Mouse (Mus musculus) frontal cortex, adult (tissue): Measurements from ENCODE around the gene Trp63.
"Not testable (repeated sequence)": the region's sequence is repeated elsewhere in the genome, so short reads cannot be mapped to it uniquely, and the experiment has no call there.

ENCODE experiments used
- ATAC-seq: cut with Nextera tagmentation; 2 replicates; pipeline ENCODE4 v1.9.2; 2017; ENCODE audit warnings: mild to moderate bottlenecking, moderate library complexity, mixed read lengths; ENCODE audit not compliant: low TSS enrichment

Trp63 gene

GRCm38 (mm10) chr16:25683531-25684248 lies at the start of gene Trp63:
Gene Trp63, plus strand, starts transcription at chr16:25683763.
- no peak for ATAC-seq

DNA sequence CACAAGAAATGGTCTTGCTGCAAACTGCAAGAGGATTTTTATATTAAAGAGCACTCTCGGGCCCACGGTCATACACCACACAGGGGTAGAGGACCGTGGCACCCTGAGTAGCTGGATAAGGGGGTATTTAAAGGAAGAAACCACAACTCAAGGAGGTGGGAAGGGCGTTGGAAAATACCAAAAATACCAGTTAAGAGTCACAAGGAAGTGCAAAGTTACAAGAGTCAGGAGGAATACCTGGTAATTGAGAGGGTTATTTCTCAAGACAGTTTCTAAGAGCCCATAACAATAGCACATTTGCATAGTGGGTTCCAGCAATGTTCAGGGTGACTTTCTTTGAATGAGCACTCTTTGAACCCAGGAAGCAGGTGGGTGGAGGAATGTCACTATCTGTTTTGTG lies 38.8 kb upstream of the Trp63 start:
- ATAC-seq = not testable (repeated sequence)

- peak; percentile 65; the same call in 1 of the 2 replicates for ATAC-seq
Measured at GRCm38 (mm10) chr16:25660510-25661235, 22.9 kb upstream of the Trp63 start.

DNA sequence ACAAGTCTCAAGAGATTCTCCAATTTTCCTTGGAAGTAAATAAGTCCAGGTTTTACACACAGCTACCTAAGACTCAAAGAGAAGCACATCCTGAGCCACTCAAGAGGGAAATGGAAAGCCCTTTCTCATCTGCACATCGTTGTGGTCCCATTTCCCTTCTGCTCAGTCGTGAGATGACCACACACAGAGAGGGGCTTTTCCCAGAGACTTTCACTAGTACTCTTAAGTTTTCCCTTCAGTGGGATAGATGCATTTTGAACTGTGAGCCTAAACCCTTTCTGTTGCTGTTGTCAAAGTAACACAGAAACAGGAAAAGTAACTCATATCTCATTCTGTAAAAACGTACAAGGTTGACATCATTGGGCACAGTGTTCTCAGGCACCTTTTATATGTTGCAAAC lies 20.4 kb upstream of the Trp63 start:
- no peak for ATAC-seq

GRCm38 (mm10) chr16:25673861-25674440 lies 9.6 kb upstream of the Trp63 start:
- ATAC-seq = peak; percentile 70

DNA sequence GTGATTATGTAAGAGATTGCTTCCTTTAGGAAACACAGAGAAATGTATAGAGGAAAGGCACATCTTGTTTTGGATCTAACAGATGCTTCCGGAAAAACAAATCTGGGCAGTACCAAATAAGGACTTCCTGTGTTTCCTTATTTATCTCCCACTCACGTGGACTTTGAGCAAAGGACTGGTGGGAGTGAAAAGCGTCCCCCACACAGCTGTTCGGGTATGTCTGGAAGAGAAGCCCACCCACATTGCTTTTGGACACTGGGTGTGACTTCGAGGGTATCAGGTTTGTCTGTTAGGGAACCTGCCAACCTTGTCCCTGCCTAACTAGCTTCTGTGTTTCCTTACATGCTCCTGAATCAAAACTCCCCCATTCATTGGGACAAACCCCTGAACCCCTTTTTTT lies 3.2 kb upstream of the Trp63 start:
- peak; percentile 47; the same call in 1 of the 2 replicates for ATAC-seq

GRCm38 (mm10) chr16:25682533-25682932 lies 1.0 kb upstream of the Trp63 start:
- no peak for ATAC-seq

DNA sequence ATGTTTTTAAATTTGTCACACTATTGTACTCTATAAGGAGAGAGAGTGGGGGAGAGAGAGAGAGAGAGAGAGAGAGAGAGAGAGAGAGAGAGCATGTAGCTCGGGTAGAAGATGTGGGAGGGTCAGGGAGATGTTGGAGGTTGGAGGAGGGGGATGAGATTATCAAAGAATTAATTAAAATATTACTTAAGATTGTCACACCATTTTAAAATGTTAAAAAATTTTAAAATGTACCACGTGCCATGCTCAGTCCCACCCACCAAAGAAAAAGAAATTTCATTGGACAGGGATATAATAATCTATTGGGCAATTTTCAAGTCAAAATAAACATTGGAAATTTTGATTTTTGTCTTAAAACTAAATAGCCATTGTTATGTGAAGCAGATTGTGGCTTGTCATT lies 1.0 kb downstream of the Trp63 start:
- ATAC-seq = no peak

GRCm38 (mm10) chr16:25690612-25691011 lies 7.0 kb downstream of the Trp63 start:
- ATAC-seq = no peak

DNA sequence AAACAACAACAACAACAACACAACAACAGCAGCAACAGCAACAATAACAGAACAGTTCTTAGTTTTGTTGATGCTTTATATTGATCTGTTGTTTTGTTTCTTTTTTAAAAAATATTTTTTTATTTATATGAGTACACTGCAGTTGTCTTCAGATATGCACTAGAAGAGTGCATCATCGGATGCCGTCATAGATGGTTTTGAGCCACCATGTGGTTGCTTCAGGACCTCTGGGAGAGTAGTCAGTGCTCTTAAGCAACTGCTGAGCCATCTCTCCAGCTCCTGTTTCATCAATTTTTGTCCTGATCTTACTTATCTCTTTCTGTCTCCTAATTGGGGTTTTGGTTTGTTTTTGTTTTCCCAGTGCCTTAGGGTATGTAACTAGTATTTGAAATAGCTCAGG lies 17.7 kb downstream of the Trp63 start:
- no peak for ATAC-seq

DNA sequence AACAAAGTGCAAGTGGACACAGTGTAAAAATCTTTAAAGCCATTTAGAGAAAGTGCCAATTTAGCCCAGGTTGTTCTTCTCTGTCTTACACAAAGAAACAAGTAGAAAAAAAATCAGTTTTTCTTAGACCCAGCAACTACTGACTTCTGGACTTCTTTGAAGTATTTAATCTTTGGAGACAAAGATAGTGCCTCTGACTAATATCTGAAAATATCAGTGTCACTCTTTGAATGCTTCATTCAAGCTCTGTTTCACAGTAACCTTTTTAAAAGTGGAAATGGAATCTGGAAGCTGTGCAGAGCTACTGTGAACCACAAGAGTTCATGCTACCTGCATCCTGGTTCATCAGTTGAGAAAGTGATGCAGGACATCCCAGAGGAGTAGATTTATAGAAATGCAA lies 22.7 kb downstream of the Trp63 start:
- no peak for ATAC-seq

- ATAC-seq = no peak
Measured at GRCm38 (mm10) chr16:25715790-25716189, 32.2 kb downstream of the Trp63 start.

GRCm38 (mm10) chr16:25723131-25723530 lies 39.6 kb downstream of the Trp63 start:
- no peak for ATAC-seq

DNA sequence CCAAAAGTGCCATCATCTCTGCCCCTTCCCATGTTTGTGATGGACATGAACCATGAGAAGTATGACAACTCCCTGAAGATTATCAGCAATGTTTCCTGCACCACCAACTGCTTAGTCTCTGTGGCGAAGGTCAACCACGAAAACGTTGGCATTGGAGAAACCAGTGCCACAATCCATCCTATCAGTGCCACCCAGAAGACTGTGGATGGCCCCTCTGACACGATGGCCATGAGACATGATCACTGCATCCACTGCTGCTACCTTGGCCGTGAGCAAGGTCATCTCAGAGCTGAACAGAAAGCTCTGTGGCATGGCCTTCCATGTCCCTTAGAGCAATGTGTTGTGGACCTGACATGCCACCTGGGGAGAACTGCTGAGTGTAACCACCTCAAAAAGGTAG lies 43.4 kb downstream of the Trp63 start:
- no peak for ATAC-seq

DNA sequence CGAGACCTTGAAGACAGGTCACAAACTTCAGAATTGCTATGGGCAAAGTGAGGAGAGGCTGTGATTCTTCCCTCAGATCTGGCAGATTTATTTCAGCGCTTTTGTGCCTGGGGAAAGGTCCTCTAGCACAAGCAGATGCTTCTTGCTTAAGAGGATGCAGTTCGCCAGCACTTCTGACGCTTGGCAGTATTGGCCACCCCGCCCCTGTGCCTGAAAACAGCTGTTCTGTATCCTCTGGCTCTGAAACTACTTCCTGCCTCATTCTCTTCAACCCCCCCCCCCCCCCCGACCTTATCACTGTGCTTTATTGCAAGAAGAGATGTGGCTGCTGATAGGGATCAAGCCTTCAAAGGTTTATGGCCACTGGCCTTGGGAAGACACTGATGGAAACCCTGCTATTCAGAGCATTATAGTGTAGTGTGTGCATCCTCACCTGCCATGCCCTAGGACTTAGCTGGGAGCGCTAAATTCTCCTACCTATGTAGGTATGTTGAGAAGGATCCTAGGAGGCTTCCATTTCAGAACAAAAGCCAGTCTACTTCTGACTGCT lies 44.5 kb downstream of the Trp63 start:
- ATAC-seq = no peak

GRCm38 (mm10) chr16:25736912-25737311 lies 53.3 kb downstream of the Trp63 start:
- no peak for ATAC-seq

DNA sequence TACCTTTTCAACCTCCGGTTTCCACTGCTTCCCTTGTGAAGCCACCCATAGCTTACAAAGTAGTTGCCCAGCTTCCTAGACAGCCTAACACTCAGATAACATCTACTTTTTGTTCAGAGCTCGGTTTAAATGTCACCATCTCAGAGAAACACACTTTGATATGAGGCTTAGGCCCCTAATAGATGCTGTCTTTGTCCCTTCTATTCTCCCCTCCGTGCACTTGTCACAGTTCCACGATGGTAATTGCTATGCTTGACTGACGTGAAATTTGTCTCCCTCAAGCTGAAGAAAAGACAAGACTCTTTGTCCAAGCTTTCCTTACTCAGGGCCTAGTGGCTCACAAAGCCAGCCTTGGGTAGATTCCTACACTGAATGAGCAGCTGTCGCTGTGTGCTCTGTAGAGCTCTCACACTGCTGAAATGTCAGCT lies 54.1 kb downstream of the Trp63 start:
- ATAC-seq = no peak

- no peak for ATAC-seq
Measured at GRCm38 (mm10) chr16:25746807-25747206, 63.2 kb downstream of the Trp63 start.

DNA sequence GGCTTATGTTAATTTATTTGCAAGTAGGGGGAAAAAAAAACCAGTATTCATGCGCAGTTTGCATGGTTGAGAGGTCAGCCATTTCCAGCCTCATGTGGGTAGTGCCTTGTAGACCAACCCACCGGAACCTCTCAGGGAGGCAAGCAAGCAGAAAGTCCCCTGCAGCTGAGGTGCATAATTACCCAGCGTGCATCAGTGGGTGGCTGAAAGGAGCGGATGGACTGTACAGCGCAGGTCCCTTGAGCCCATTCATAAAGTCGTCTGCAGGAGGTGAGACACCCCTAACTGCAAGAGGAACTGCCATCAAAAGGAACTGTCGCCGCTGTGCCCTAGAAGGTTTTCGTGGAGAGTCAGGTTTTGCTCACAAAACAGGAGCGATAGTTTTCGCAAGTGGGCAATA lies 68.3 kb downstream of the Trp63 start:
- ATAC-seq = no peak

- no peak for ATAC-seq
Measured at GRCm38 (mm10) chr16:25758108-25758507, 74.5 kb downstream of the Trp63 start.

- no peak for ATAC-seq
Measured at GRCm38 (mm10) chr16:25765549-25765948, 82.0 kb downstream of the Trp63 start.

DNA sequence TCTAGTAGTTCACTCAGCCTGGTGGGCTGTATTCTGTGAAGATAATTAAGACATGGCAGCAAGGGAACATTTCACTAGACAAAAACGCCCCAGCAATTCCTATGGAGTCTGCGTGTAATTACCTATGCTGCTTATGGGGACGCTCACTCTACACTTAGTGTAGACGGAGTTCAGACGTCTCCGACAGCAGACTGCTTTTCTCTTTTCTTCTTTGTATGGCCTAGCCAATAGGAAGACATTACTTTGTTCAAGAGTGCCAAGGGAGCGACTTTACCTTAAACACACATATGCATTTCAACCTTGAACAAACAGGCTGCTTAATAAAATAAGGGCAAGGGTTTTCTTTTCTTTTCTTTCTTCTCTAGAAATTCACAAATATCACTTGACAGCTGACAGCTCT lies 91.0 kb downstream of the Trp63 start:
- no peak for ATAC-seq

DNA sequence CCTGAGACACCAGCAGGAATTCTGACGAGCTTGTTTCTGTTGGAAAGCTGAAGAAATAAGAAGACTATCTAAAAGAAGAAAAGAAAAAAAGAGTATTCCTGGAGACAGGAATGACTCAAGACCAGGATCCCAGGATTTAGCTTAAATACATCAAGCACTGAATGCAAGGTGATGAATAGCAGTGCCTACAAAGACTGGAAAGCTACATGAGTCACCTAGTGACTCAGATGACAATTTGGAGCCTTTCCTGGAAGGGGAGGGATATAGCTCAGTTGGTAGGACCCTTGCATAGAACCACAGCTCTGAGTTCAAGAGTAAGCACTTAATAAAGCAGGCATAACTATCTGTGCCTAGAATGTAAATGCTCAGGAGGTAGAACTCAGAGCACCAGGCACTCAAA lies 93.9 kb downstream of the Trp63 start:
- ATAC-seq = no peak
